8 mouse cellular contexts compared by ENCODE assay signal in the genomic region with DNA sequence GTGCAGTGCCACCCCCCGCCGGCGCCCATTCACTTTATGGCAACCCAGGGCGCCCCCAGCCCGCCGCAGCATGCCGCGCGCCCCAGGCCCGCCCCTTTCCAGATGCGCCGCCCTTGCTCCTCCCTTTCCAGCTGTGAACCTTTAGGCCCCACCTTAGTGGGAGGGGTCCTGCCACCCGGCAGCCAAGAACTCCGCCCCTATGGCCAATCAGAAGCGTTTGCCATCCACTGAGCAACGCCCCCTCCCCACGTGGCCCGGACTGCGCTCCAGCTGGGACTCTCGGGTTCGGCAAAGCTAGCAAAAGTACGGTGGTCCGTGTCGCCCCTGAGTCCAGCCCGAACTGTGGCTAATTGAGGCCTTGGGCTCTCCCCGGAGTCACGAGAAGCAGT. TPM values are rescaled to one million over a fixed set of nuclear protein-coding genes. Genes with fewer than 3 reads are reported as not detected.
DNase-seq lines count a peak whose midpoint lies in the region; ATAC-seq and TF ChIP-seq lines count a peak whose summit lies in the region.

No protein-coding gene starts in this region.

- H3K9ac ChIP-seq in embryonic facial prominence, embryonic 11.5 days (replicated peaks; ENCODE audit: low read length), result no peak overlapping the region
- H3K9ac ChIP-seq in liver, embryonic 16.5 days (ENCODE audit: low read depth, low read length), result no peak overlapping the region
- H3K9ac ChIP-seq in neural tube, embryonic 13.5 days, result peak overlapping the region; percentile 38; the same call in 1 of the 2 replicates

- H3K27me3 ChIP-seq in embryonic facial prominence, embryonic 11.5 days (ENCODE audit: control insufficient read depth, insufficient read depth, low read length), result peaks cover 41% of the 10 kb centered on the region
- peaks cover 74% of the 10 kb centered on the region for H3K27me3 ChIP-seq in liver, embryonic 16.5 days (ENCODE audit: control insufficient read depth, insufficient read depth, low read depth, low read length)
- H3K27me3 ChIP-seq in neural tube, embryonic 13.5 days, result peaks cover 78% of the 10 kb centered on the region
- no peaks in the 10 kb centered on the region for H3K27me3 ChIP-seq in testis, adult 2 months (ENCODE audit: control insufficient read depth, insufficient read depth, low read length)

- no peak for TF ChIP-seq CTCF in testis, adult 2 months (IDR thresholded peaks at IDR 0.05; ENCODE audit: control insufficient read depth, insufficient read depth, insufficient replicate concordance, low read depth, low read length)

- H3K36me3 ChIP-seq in embryonic facial prominence, embryonic 11.5 days (replicated peaks; ENCODE audit: control insufficient read depth, insufficient read depth, low read depth, low read length), result no peaks in the 10 kb centered on the region
- no peaks in the 10 kb centered on the region for H3K36me3 ChIP-seq in liver, embryonic 16.5 days (ENCODE audit: control insufficient read depth, insufficient read depth)
- H3K36me3 ChIP-seq in neural tube, embryonic 13.5 days, result no peaks in the 10 kb centered on the region
- H3K36me3 ChIP-seq in testis, adult 2 months (ENCODE audit: control insufficient read depth, insufficient read depth, low read length), result no peaks in the 10 kb centered on the region

- peak overlapping the region; percentile 91 for H3K4me2 ChIP-seq in embryonic facial prominence, embryonic 11.5 days (ENCODE audit: low read depth, low read length)
- H3K4me2 ChIP-seq in liver, embryonic 16.5 days (ENCODE audit: low read depth, low read length), result peak overlapping the region; percentile 75
- H3K4me2 ChIP-seq in neural tube, embryonic 13.5 days, result peak overlapping the region; percentile 84

- no peaks in the 10 kb centered on the region for H3K9me3 ChIP-seq in embryonic facial prominence, embryonic 11.5 days (replicated peaks; ENCODE audit: control insufficient read depth, low read length)
- no peaks in the 10 kb centered on the region for H3K9me3 ChIP-seq in liver, embryonic 16.5 days (replicated peaks; ENCODE audit: control insufficient read depth, low read length)
- H3K9me3 ChIP-seq in neural tube, embryonic 13.5 days, result no peaks in the 10 kb centered on the region

- peak overlapping the region; percentile 40 for H3K4me3 ChIP-seq in embryonic facial prominence, embryonic 11.5 days (ENCODE audit: low read depth, low read length)
- peak overlapping the region; percentile 57 for H3K4me3 ChIP-seq in liver, embryonic 16.5 days (ENCODE audit: low read depth, low read length)
- H3K4me3 ChIP-seq in neural tube, embryonic 13.5 days, result peak overlapping the region; percentile 45
- H3K4me3 ChIP-seq in testis, adult 2 months (ENCODE audit: control insufficient read depth, low read depth, low read length), result peak overlapping the region; percentile 82

- 0% methylated on average over 27 of the region's 27 CpGs for WGBS in embryonic facial prominence, embryonic 11.5 days
- WGBS in liver, embryonic 16.5 days (ENCODE audit: insufficient replicate concordance), result under 1% methylated on average over 25 of the region's 27 CpGs
- WGBS in neural tube, embryonic 13.5 days, result under 1% methylated on average over 23 of the region's 27 CpGs

- TF ChIP-seq POLR2A in testis, adult 2 months (IDR thresholded peaks at IDR 0.05; ENCODE audit: control insufficient read depth, low read depth, low read length), result no peak

- peak; percentile 64 for ATAC-seq in embryonic facial prominence, embryonic 11.5 days (replicated peaks; ENCODE audit: insufficient number of reproducible peaks, low FRiP score, low TSS enrichment, low read depth)
- peak; percentile 38 for ATAC-seq in liver, embryonic 16.5 days (ENCODE audit: low read depth)
- peak; percentile 17; the same call in 1 of the 2 replicates for ATAC-seq in neural tube, embryonic 13.5 days (ENCODE audit: low read depth)

- H3K4me1 ChIP-seq in embryonic facial prominence, embryonic 11.5 days (ENCODE audit: control insufficient read depth, insufficient read depth, low read length), result no peaks in the 10 kb centered on the region
- H3K4me1 ChIP-seq in liver, embryonic 16.5 days (ENCODE audit: control insufficient read depth, low read depth, low read length), result peaks cover 19% of the 10 kb centered on the region
- H3K4me1 ChIP-seq in neural tube, embryonic 13.5 days (replicated peaks), result peaks cover 31% of the 10 kb centered on the region
- peaks cover 19% of the 10 kb centered on the region for H3K4me1 ChIP-seq in testis, adult 2 months (ENCODE audit: control insufficient read depth, insufficient read depth, low read length)

- DNase-seq in layer of hippocampus, adult 11-12 months (ENCODE audit: low spot score), result peak; percentile 44
- DNase-seq in layer of hippocampus, adult 9-10 months (ENCODE audit: low spot score), result no peak
- DNase-seq in embryonic facial prominence, embryonic 11.5 days (ENCODE audit: low spot score), result peak; percentile 94
- DNase-seq in heart, adult 9 months (ENCODE audit: low spot score in 2 of 2), result peak; percentile 86 to 88
- peak; percentile 87 for DNase-seq in kidney, adult 9 months

- H3K27ac ChIP-seq in embryonic facial prominence, embryonic 11.5 days (replicated peaks; ENCODE audit: low read depth, low read length), result no peak overlapping the region
- no peak overlapping the region for H3K27ac ChIP-seq in liver, embryonic 16.5 days (ENCODE audit: low read length)
- H3K27ac ChIP-seq in neural tube, embryonic 13.5 days (replicated peaks), result no peak overlapping the region
- no peak overlapping the region for H3K27ac ChIP-seq in testis, adult 2 months (ENCODE audit: control insufficient read depth, insufficient read depth, low read depth, low read length)

RNA-seq across cellular contexts. Expression of a gene that starts 0.2 kb away (rescaled TPM):
- 1.7 and 2.0 TPM in 2 replicates for polyA plus RNA-seq in embryonic facial prominence, embryonic 11.5 days (2014; fragmentation: Nextera tagmentation; extraction: Ambion mirVana)
- 0.14 TPM in 1 of 2 replicates, not detected in the other for polyA plus RNA-seq in liver, embryonic 16.5 days (2015; fragmentation: Nextera tagmentation; extraction: Ambion mirVana)
- polyA plus RNA-seq in neural tube, embryonic 13.5 days (2015; fragmentation: Nextera tagmentation; extraction: Ambion mirVana), result 0.17 and 1.4 TPM in 2 replicates
- polyA plus RNA-seq in testis, adult 2 months (2012; rRNA removed), result 0.84 and 1.2 TPM in 2 replicates

RNA-seq across cellular contexts. Expression of a gene that starts 3.9 kb away (rescaled TPM):
- 32.4 and 33.4 TPM in 2 replicates for polyA plus RNA-seq in embryonic facial prominence, embryonic 11.5 days (2014; fragmentation: Nextera tagmentation; extraction: Ambion mirVana)
- 14.8 and 15.3 TPM in 2 replicates for polyA plus RNA-seq in liver, embryonic 16.5 days (2015; fragmentation: Nextera tagmentation; extraction: Ambion mirVana)
- 65.2 and 74.1 TPM in 2 replicates for polyA plus RNA-seq in neural tube, embryonic 13.5 days (2015; fragmentation: Nextera tagmentation; extraction: Ambion mirVana)
- 142 and 162 TPM in 2 replicates for polyA plus RNA-seq in testis, adult 2 months (2012; rRNA removed)

RNA-seq across cellular contexts. Expression of a gene that starts 16.7 kb away (rescaled TPM):
- 0.14 and 0.21 TPM in 2 replicates for polyA plus RNA-seq in embryonic facial prominence, embryonic 11.5 days (2014; fragmentation: Nextera tagmentation; extraction: Ambion mirVana)
- polyA plus RNA-seq in liver, embryonic 16.5 days (2015; fragmentation: Nextera tagmentation; extraction: Ambion mirVana), result 0.06 and 0.19 TPM in 2 replicates
- not detected in 2 replicates for polyA plus RNA-seq in neural tube, embryonic 13.5 days (2015; fragmentation: Nextera tagmentation; extraction: Ambion mirVana)
- polyA plus RNA-seq in testis, adult 2 months (2012; rRNA removed), result 0.20 and 0.49 TPM in 2 replicates
